Mouse (Mus musculus) small intestine, adult 10 weeks (tissue): ENCODE data around the gene Csn2. TPM values are rescaled to one million over a fixed set of nuclear protein-coding genes. Genes with fewer than 3 reads are reported as not detected.

Source experiments
- polyA plus RNA-seq: library from polyadenylated mRNA; stranded (reverse); fragments of 350-450 nt; fragmentation: Illumina TruSeq; extraction: RNeasy Lipid Tissue Mini Kit (QIAGEN cat#74804); gene quantifications from one replicate; pipeline ENCODE4 v1.2.3, GENCODE M21; 2014; ENCODE audit warnings: low replicate concordance

Gene Csn2
- not detected for polyA plus RNA-seq

GRCm38 (mm10) chr5:87699530-87699929, at the start of gene Csn2:
Gene Csn2, minus strand, starts transcription at chr5:87699630.

GRCm38 (mm10) chr5:87665908-87666307, 33.5 kb downstream of the Csn2 start, which contains the start of gene Csn1s1:
Gene Csn1s1, plus strand, starts transcription at chr5:87666208.

Other genes with a start within 250 kb of the Csn2 start
- not detected for gene Ugt2a2, start 217.4 kb downstream of the Csn2 start, polyA plus RNA-seq
- gene Gm43638, start 212.8 kb downstream of the Csn2 start, polyA plus RNA-seq, result not detected
- not detected for gene Ugt2a1, start 208.8 kb downstream of the Csn2 start, polyA plus RNA-seq
- 4,340 TPM for gene Sult1b1, start 161.4 kb downstream of the Csn2 start, polyA plus RNA-seq
- gene Sult1d1, start 130.6 kb downstream of the Csn2 start, polyA plus RNA-seq, result 2,250 TPM
- not detected for gene Sult1e1, start 108.0 kb downstream of the Csn2 start, polyA plus RNA-seq
- gene Csn1s1, start 33.4 kb downstream of the Csn2 start, polyA plus RNA-seq, result not detected
- not detected for gene Csn1s2a, start 74.9 kb upstream of the Csn2 start, polyA plus RNA-seq
- gene Csn1s2b, start 108.5 kb upstream of the Csn2 start, polyA plus RNA-seq, result not detected
- not detected for gene Prr27, start 126.1 kb upstream of the Csn2 start, polyA plus RNA-seq
- gene Odam, start 185.4 kb upstream of the Csn2 start, polyA plus RNA-seq, result not detected
- not detected for gene Csn3, start 225.9 kb upstream of the Csn2 start, polyA plus RNA-seq